Mouse (Mus musculus): ENCODE results near the gene Fam102b. TPM values are rescaled to one million over a fixed set of nuclear protein-coding genes. Genes with fewer than 3 reads are reported as not detected.

Fam102b gene
- total RNA-seq, 1 experiment: 7.5 TPM

- no peak overlapping the region for H3K9ac ChIP-seq (ENCODE audit: insufficient read depth, low read depth, low read length, poor library complexity, severe bottlenecking)
- no peak for TF ChIP-seq HCFC1 (IDR thresholded peaks at IDR 0.05; ENCODE audit: borderline replicate concordance, insufficient read depth, low read length)
- TF ChIP-seq ZNF384 (IDR thresholded peaks at IDR 0.05; ENCODE audit: low read depth, low read length): no peak
- no peak for TF ChIP-seq MAFK (IDR thresholded peaks at IDR 0.05; ENCODE audit: insufficient read depth, low read depth, low read length)
- no peak for TF ChIP-seq ZC3H11A (IDR thresholded peaks at IDR 0.05; ENCODE audit: borderline replicate concordance, low read depth, low read length)
- no peaks in the 10 kb centered on the region for H3K36me3 ChIP-seq (ENCODE audit: control insufficient read depth, insufficient read depth, low read length, poor library complexity, severe bottlenecking)
- no peak overlapping the region for H3K4me3 ChIP-seq (ENCODE audit: insufficient read depth in 1 of 2, low read depth in 1 of 2, low read length in 2 of 2, poor library complexity in 1 of 2, severe bottlenecking in 1 of 2)
- in situ Hi-C loops (cut with MboI; ENCODE audit: low sequenced_read_pairs in 2 of 2, unreplicated experiment in 2 of 2): no loop called here
- no peak for DNase-seq (ENCODE audit: low read depth, low spot score)
- no peaks in the 10 kb centered on the region for H3K9me3 ChIP-seq (ENCODE audit: control insufficient read depth, insufficient read depth, low read depth, low read length)
- H3K27ac ChIP-seq (ENCODE audit: insufficient read depth, low read depth, low read length, poor library complexity, severe bottlenecking): no peak overlapping the region
- no peaks in the 10 kb centered on the region for H3K4me1 ChIP-seq (ENCODE audit: control insufficient read depth in 2 of 2, insufficient read depth in 2 of 2, low read length in 2 of 2, poor library complexity in 1 of 2)
Measured at GRCm38 (mm10) chr3:109051056-109051945, 23.9 kb upstream of the Fam102b start.

- no peak for DNase-seq (ENCODE audit: low read depth, low spot score)
- Histone ChIP-seq H3K27ac (ENCODE audit: insufficient read depth, low read depth, low read length, poor library complexity, severe bottlenecking) (no peak overlapping the region), H3K4me3 (ENCODE audit: insufficient read depth in 1 of 2, low read depth in 1 of 2, low read length in 2 of 2, poor library complexity in 1 of 2, severe bottlenecking in 1 of 2) (no peak overlapping the region), H3K36me3 (ENCODE audit: control insufficient read depth, insufficient read depth, low read length, poor library complexity, severe bottlenecking) (no peaks in the 10 kb centered on the region), H3K9me3 (ENCODE audit: control insufficient read depth, insufficient read depth, low read depth, low read length) (no peaks in the 10 kb centered on the region), H3K9ac (ENCODE audit: insufficient read depth, low read depth, low read length, poor library complexity, severe bottlenecking) (no peak overlapping the region), H3K4me1 (ENCODE audit: control insufficient read depth in 2 of 2, insufficient read depth in 2 of 2, low read length in 2 of 2, poor library complexity in 1 of 2) (no peaks in the 10 kb centered on the region)
- in situ Hi-C loops (cut with MboI; ENCODE audit: low sequenced_read_pairs in 2 of 2, unreplicated experiment in 2 of 2): no loop called here
- no peak for TF ChIP-seq ZC3H11A (IDR thresholded peaks at IDR 0.05; ENCODE audit: borderline replicate concordance, low read depth, low read length)
- TF ChIP-seq CHD2 (IDR thresholded peaks at IDR 0.05; ENCODE audit: low read depth, low read length): no peak
- TF ChIP-seq HCFC1 (IDR thresholded peaks at IDR 0.05; ENCODE audit: borderline replicate concordance, insufficient read depth, low read length): no peak
Measured at GRCm38 (mm10) chr3:109047707-109048283, 20.4 kb upstream of the Fam102b start.

GRCm38 (mm10) chr3:109046428-109046827 is 19.0 kb upstream of the Fam102b start:
- Histone ChIP-seq H3K9me3 (ENCODE audit: control insufficient read depth, insufficient read depth, low read depth, low read length) (no peaks in the 10 kb centered on the region), H3K36me3 (ENCODE audit: control insufficient read depth, insufficient read depth, low read length, poor library complexity, severe bottlenecking) (no peaks in the 10 kb centered on the region), H3K9ac (ENCODE audit: insufficient read depth, low read depth, low read length, poor library complexity, severe bottlenecking) (no peak overlapping the region), H3K27ac (ENCODE audit: insufficient read depth, low read depth, low read length, poor library complexity, severe bottlenecking) (no peak overlapping the region), H3K4me3 (ENCODE audit: insufficient read depth in 1 of 2, low read depth in 1 of 2, low read length in 2 of 2, poor library complexity in 1 of 2, severe bottlenecking in 1 of 2) (no peak overlapping the region), H3K4me1 (ENCODE audit: control insufficient read depth in 2 of 2, insufficient read depth in 2 of 2, low read length in 2 of 2, poor library complexity in 1 of 2) (no peaks in the 10 kb centered on the region)
- TF ChIP-seq MAFK (IDR thresholded peaks at IDR 0.05; ENCODE audit: insufficient read depth, low read depth, low read length): no peak
- TF ChIP-seq CHD2 (IDR thresholded peaks at IDR 0.05; ENCODE audit: low read depth, low read length): no peak
- no peak for TF ChIP-seq ZNF384 (IDR thresholded peaks at IDR 0.05; ENCODE audit: low read depth, low read length)
- TF ChIP-seq HCFC1 (IDR thresholded peaks at IDR 0.05; ENCODE audit: borderline replicate concordance, insufficient read depth, low read length): no peak
- in situ Hi-C loops (cut with MboI; ENCODE audit: low sequenced_read_pairs in 2 of 2, unreplicated experiment in 2 of 2): no loop called here
- no peak for DNase-seq (ENCODE audit: low read depth, low spot score)

- no peaks in the 10 kb centered on the region for H3K4me1 ChIP-seq (ENCODE audit: control insufficient read depth in 2 of 2, insufficient read depth in 2 of 2, low read length in 2 of 2, poor library complexity in 1 of 2)
Measured at GRCm38 (mm10) chr3:109043395-109043794, 16.0 kb upstream of the Fam102b start.

More at GRCm38 (mm10) chr3:109043395-109043794, 16.0 kb upstream of the Fam102b start:
- no peak overlapping the region for H3K9ac ChIP-seq (ENCODE audit: insufficient read depth, low read depth, low read length, poor library complexity, severe bottlenecking)
- H3K36me3 ChIP-seq (ENCODE audit: control insufficient read depth, insufficient read depth, low read length, poor library complexity, severe bottlenecking): no peaks in the 10 kb centered on the region
- in situ Hi-C loops (cut with MboI; ENCODE audit: low sequenced_read_pairs in 2 of 2, unreplicated experiment in 2 of 2): no loop called here
- no peak for TF ChIP-seq ZC3H11A (IDR thresholded peaks at IDR 0.05; ENCODE audit: borderline replicate concordance, low read depth, low read length)
- no peak for TF ChIP-seq ZNF384 (IDR thresholded peaks at IDR 0.05; ENCODE audit: low read depth, low read length)
- TF ChIP-seq HCFC1 (IDR thresholded peaks at IDR 0.05; ENCODE audit: borderline replicate concordance, insufficient read depth, low read length): no peak
- TF ChIP-seq MAFK (IDR thresholded peaks at IDR 0.05; ENCODE audit: insufficient read depth, low read depth, low read length): no peak
- TF ChIP-seq CHD2 (IDR thresholded peaks at IDR 0.05; ENCODE audit: low read depth, low read length): no peak
- H3K9me3 ChIP-seq (ENCODE audit: control insufficient read depth, insufficient read depth, low read depth, low read length): no peaks in the 10 kb centered on the region
- DNase-seq (ENCODE audit: low read depth, low spot score): no peak
- H3K27ac ChIP-seq (ENCODE audit: insufficient read depth, low read depth, low read length, poor library complexity, severe bottlenecking): no peak overlapping the region
- H3K4me3 ChIP-seq (ENCODE audit: insufficient read depth in 1 of 2, low read depth in 1 of 2, low read length in 2 of 2, poor library complexity in 1 of 2, severe bottlenecking in 1 of 2): no peak overlapping the region

All from ES-E14 (cell line).